Mouse (Mus musculus) erythroblast, embryonic 14.5 days (primary cell): ENCODE measurements around the gene Clk3.

Source experiments
- GATA1 ChIP-seq: IDR thresholded peaks from 2 replicates; pipeline ENCODE4 v1.6.1; 2012; ENCODE audit warnings: low read length, inconsistent platforms, mixed read lengths
- TAL1 ChIP-seq: IDR thresholded peaks from 3 replicates; pipeline ENCODE4 v1.6.1; 2012; ENCODE audit warnings: low read length, inconsistent platforms, mixed read lengths

- no peak for TF ChIP-seq GATA1
- no peak for TF ChIP-seq TAL1
These were observed 47.3 kb downstream of the Clk3 start for GRCm38 (mm10) chr9:57718408-57718807.
